Mouse (Mus musculus) embryonic facial prominence, embryonic 11.5 days (tissue): ENCODE results near the gene Clec4g. TPM values are rescaled to one million over a fixed set of nuclear protein-coding genes. Genes with fewer than 3 reads are reported as not detected.
"Not testable (repeated sequence)": the region's sequence is repeated elsewhere in the genome, so short reads cannot be mapped to it uniquely, and the experiment has no call there.

ENCODE experiments used
- ATAC-seq: fragments of 200-750 bp; cut with Nextera tagmentation; replicated peaks from 2 replicates; pipeline ENCODE4 v1.8.0; 2017; ENCODE audit warnings: low read depth; ENCODE audit not compliant: insufficient number of reproducible peaks, low FRiP score, low TSS enrichment
- DNase-seq: peaks from one replicate; pipeline ENCODE4 v3.0.0-alpha.2; 2015; ENCODE audit warnings: low spot score
- H3K27ac ChIP-seq: fragments of 300-500 bp; sonication (generic); replicated peaks from 2 replicates; pipeline ENCODE4 v1.5.1; 2014; ENCODE audit warnings: mild to moderate bottlenecking, low read depth, low read length, control low read depth
- H3K27me3 ChIP-seq: fragments of 300-500 bp; sonication (generic); 2 replicates; pipeline ENCODE4 v1.6.1; 2014; ENCODE audit warnings: mild to moderate bottlenecking, low read length, moderate library complexity, mixed read lengths; ENCODE audit not compliant: control insufficient read depth, insufficient read depth
- H3K36me3 ChIP-seq: fragments of 300-500 bp; sonication (generic); replicated peaks from 2 replicates; pipeline ENCODE4 v1.6.1; 2014; ENCODE audit warnings: low read depth, mild to moderate bottlenecking, low read length, moderate library complexity, mixed read lengths; ENCODE audit not compliant: control insufficient read depth, insufficient read depth
- H3K4me1 ChIP-seq: fragments of 300-500 bp; sonication (generic); 2 replicates; pipeline ENCODE4 v1.6.1; 2014; ENCODE audit warnings: low read length, mixed read lengths; ENCODE audit not compliant: control insufficient read depth, insufficient read depth
- H3K4me2 ChIP-seq: fragments of 300-500 bp; sonication (generic); 2 replicates; pipeline ENCODE4 v1.6.1; 2014; ENCODE audit warnings: low read depth, mild to moderate bottlenecking, control low read depth, low read length, moderate library complexity
- H3K4me3 ChIP-seq: fragments of 300-500 bp; sonication (generic); 2 replicates; pipeline ENCODE4 v1.5.1; 2014; ENCODE audit warnings: low read depth, low read length, control low read depth
- H3K9ac ChIP-seq: fragments of 300-500 bp; sonication (generic); replicated peaks from 2 replicates; pipeline ENCODE4 v1.6.1; 2014; ENCODE audit warnings: mild to moderate bottlenecking, control low read depth, low read length
- H3K9me3 ChIP-seq: fragments of 300-500 bp; sonication (generic); replicated peaks from 2 replicates; pipeline ENCODE4 v1.6.1; 2016; ENCODE audit warnings: mild to moderate bottlenecking, low read length, inconsistent platforms, mixed read lengths; ENCODE audit not compliant: control insufficient read depth
- WGBS: fragments of 180-500 bp; shearing (Covaris S2); extraction: QIAGEN DNeasy Blood & Tissue Kit; methylation state at CpG from one replicate; pipeline ENCODE4 v1.1.7; 2014; 5-methylcytosine and 5-hydroxymethylcytosine counted together
- polyA plus RNA-seq: library from polyadenylated mRNA; unstranded; fragments of >200 nt; fragmentation: Nextera tagmentation; extraction: Ambion mirVana; gene quantifications from 2 replicates; pipeline ENCODE4 v1.2.1, GENCODE M21; 2014

Clec4g gene
- polyA plus RNA-seq, result 0.28 TPM in 2 replicates

DNA sequence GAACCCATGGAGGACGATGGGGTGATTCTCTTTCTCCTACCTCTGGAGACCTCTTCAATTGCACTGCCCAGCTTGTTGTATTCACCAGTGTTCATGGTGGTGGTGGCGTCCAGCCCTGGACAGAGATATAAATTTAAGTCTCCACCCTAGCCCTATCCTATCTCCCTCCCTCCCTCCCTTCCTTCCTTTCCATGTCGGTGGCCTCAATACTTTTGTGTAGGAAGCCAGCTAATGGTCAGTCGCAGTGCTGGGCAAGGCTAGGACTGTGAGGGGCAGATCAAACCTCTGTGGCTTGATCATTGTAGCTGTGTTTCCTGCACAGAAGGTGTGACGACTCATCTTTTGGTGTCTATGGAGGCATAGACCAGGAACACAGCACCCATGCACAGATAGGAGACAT lies at the start of gene Clec4g:
Gene Clec4g (minus strand): TSS at position 101 of the 400 bp plus-strand sequence.
- 77% methylated on average over 5 of the region's 5 CpGs for WGBS
- Histone ChIP-seq H3K9me3 (no peaks in the 10 kb centered on the region), H3K4me2 (no peak within 1 kb of the TSS), H3K4me3 (no peak within 1 kb of the TSS), H3K9ac (no peak within 1 kb of the TSS), H3K4me1 (no peaks in the 10 kb centered on the region), H3K27ac (no peak within 1 kb of the TSS), H3K27me3 (no peaks in the 10 kb centered on the region), H3K36me3 (no peaks in the 10 kb centered on the region)
- DNase-seq (no peak), ATAC-seq (no peak)

- not testable (repeated sequence) for ATAC-seq, H3K4me3 ChIP-seq, H3K27me3 ChIP-seq, H3K27ac ChIP-seq, H3K9ac ChIP-seq, H3K4me2 ChIP-seq, DNase-seq, H3K4me1 ChIP-seq, H3K9me3 ChIP-seq, H3K36me3 ChIP-seq
- WGBS, result 94% methylated on average over 5 of the region's 5 CpGs
These were observed 48.2 kb upstream of the Clec4g start for GRCm38 (mm10) chr8:3768641-3769040.

DNA sequence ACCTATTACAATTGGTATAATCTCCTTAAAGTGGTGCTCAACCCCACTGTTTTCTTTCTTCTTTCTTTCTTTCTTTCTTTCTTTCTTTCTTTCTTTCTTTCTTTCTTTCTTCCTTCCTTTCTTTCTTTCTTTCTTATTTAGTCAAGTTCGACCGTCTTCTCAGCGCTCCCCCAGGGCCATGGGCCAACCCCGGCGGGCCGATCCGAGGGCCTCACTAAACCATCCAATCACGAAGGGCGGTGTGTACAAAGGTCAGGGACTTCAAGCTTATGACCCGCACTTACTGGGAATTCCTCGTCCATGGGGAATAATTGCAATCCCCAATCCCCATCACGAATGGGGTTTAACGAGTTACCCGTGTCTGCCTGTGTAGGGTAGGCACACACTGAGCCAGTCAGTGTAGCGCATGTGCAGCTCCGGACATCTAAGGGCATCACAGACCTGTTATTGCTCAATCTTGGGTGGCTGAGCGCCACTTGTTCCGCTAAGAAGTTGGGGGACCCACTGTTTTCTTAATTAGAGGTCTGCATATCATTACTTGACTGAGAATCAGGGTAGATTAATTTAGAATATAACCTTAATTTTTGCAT lies 33.9 kb upstream of the Clec4g start:
- H3K4me3 ChIP-seq, result no peak overlapping the region
- no peaks in the 10 kb centered on the region for H3K36me3 ChIP-seq
- no peaks in the 10 kb centered on the region; the same call in 1 of the 2 replicates for H3K9me3 ChIP-seq
- H3K4me2 ChIP-seq, result no peak overlapping the region
- H3K9ac ChIP-seq, result no peak overlapping the region
- no peaks in the 10 kb centered on the region for H3K27me3 ChIP-seq
- no peak overlapping the region for H3K27ac ChIP-seq
- no peaks in the 10 kb centered on the region for H3K4me1 ChIP-seq
- 62% methylated on average over 18 of the region's 18 CpGs for WGBS
- ATAC-seq (peak; percentile 100), DNase-seq (peak; percentile 100)

GRCm38 (mm10) chr8:3748761-3749160 lies 28.3 kb upstream of the Clec4g start, which contains the start of gene Cd209a:
Gene Cd209a (minus strand): TSS chr8:3748984.
- Histone ChIP-seq H3K4me1 (no peaks in the 10 kb centered on the region), H3K9ac (no peak within 1 kb of the TSS), H3K27ac (no peak within 1 kb of the TSS), H3K4me2 (no peak within 1 kb of the TSS), H3K27me3 (no peaks in the 10 kb centered on the region), H3K9me3 (no peaks in the 10 kb centered on the region; the same call in 1 of the 2 replicates), H3K36me3 (no peaks in the 10 kb centered on the region), H3K4me3 (no peak within 1 kb of the TSS)
- 93% methylated on average over 4 of the region's 4 CpGs for WGBS
- ATAC-seq, result no peak
- no peak for DNase-seq

- 94% methylated on average over 2 of the region's 2 CpGs for WGBS
- H3K4me3 ChIP-seq, result no peak overlapping the region
- no peak for ATAC-seq
These were observed 16.5 kb upstream of the Clec4g start for GRCm38 (mm10) chr8:3736947-3737346.

GRCm38 (mm10) chr8:3735599-3735998 lies 15.1 kb upstream of the Clec4g start:
- no peaks in the 10 kb centered on the region for H3K4me1 ChIP-seq
- H3K27ac ChIP-seq, result no peak overlapping the region
- no peak for DNase-seq
- 94% methylated on average over 2 of the region's 2 CpGs for WGBS
- H3K4me2 ChIP-seq, result no peak overlapping the region
- no peaks in the 10 kb centered on the region for H3K9me3 ChIP-seq
- H3K9ac ChIP-seq, result no peak overlapping the region
- H3K27me3 ChIP-seq, result no peaks in the 10 kb centered on the region
- no peaks in the 10 kb centered on the region for H3K36me3 ChIP-seq
- no peak overlapping the region for H3K4me3 ChIP-seq
- no peak for ATAC-seq

More at GRCm38 (mm10) chr8:3736947-3737346, 16.5 kb upstream of the Clec4g start:
- Histone ChIP-seq H3K9ac (no peak overlapping the region), H3K4me1 (no peaks in the 10 kb centered on the region), H3K4me2 (no peak overlapping the region), H3K27ac (no peak overlapping the region), H3K27me3 (no peaks in the 10 kb centered on the region), H3K9me3 (no peaks in the 10 kb centered on the region), H3K36me3 (no peaks in the 10 kb centered on the region)
- no peak for DNase-seq

DNA sequence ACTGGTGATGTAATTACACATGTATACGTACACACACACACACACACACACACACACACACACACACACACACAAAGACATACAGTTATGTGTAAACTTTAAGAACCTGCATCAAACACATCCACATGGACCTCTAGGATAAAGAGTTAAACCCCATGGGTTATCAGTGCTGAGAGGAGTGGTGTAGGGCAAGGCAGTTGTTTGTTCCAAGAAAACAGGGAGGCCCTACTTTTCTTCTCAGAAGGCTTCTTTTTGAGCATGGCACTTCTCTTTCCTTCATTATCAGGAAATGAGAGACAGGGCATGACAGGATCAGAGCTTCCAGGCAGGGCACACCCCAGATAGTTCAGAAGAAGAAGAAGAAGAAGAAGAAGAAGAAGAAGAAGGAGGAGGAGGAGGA lies 13.6 kb upstream of the Clec4g start:
- WGBS, result 65% methylated on average over 1 of the region's 1 CpGs
- H3K27ac ChIP-seq, result no peak overlapping the region

DNA sequence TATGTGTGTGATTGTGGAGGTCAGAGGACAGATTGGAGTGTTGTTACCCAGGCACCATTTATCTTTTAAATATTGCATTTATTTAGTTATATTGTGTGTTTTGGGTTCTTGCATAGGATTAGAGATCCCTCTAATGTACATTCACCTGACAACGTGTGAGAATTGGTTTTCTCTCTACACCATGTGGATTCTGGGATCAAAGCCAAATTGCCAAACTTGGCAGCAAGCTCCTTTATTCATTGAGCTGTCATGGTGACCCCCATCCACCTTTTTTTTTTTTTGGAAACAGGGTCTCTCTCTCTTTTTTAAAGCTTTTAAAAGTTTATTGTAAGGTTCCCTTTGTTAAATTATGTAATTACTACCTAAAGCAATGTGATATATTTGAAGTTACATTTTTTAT lies 590 bp upstream of the Clec4g start:
- no peaks in the 10 kb centered on the region for H3K36me3 ChIP-seq
- DNase-seq (no peak), ATAC-seq (no peak)
- no peak overlapping the region for H3K9ac ChIP-seq
- no peaks in the 10 kb centered on the region for H3K27me3 ChIP-seq
- no peak overlapping the region for H3K4me3 ChIP-seq
- no peaks in the 10 kb centered on the region for H3K4me1 ChIP-seq
- no peaks in the 10 kb centered on the region for H3K9me3 ChIP-seq
- H3K27ac ChIP-seq, result no peak overlapping the region
- WGBS, result 67% methylated on average over 1 of the region's 1 CpGs
- no peak overlapping the region for H3K4me2 ChIP-seq

More for the DNA sequence above, 13.6 kb upstream of the Clec4g start:
- Histone ChIP-seq H3K9me3 (no peaks in the 10 kb centered on the region), H3K36me3 (no peaks in the 10 kb centered on the region), H3K27me3 (no peaks in the 10 kb centered on the region), H3K4me2 (no peak overlapping the region), H3K4me1 (no peaks in the 10 kb centered on the region), H3K4me3 (no peak overlapping the region), H3K9ac (no peak overlapping the region)
- ATAC-seq, result no peak
- DNase-seq, result no peak
